Mouse (Mus musculus): ENCODE measurements around the gene Fam163a. TPM values are rescaled to one million over a fixed set of nuclear protein-coding genes. Genes with fewer than 3 reads are reported as not detected.

Gene Fam163a
- polyA plus RNA-seq, 1 experiment: 0.48 TPM

- 64% methylated on average over 4 of the region's 4 CpGs for WGBS
- no peak for DNase-seq (ENCODE audit: low read depth, low spot score)
Observed at GRCm38 (mm10) chr1:156091811-156092210, 113.0 kb downstream of the Fam163a start.

- WGBS: 62% methylated on average over 4 of the region's 4 CpGs
- DNase-seq (ENCODE audit: low read depth, low spot score): no peak
Observed at GRCm38 (mm10) chr1:156090042-156090441, 114.8 kb downstream of the Fam163a start.

GRCm38 (mm10) chr1:156089561-156089960, 115.3 kb downstream of the Fam163a start:
- 72% methylated on average over 8 of the region's 8 CpGs for WGBS
- no peak for DNase-seq (ENCODE audit: low read depth, low spot score)

- no peak for DNase-seq (ENCODE audit: low read depth, low spot score)
- WGBS: 70% methylated on average over 5 of the region's 5 CpGs
Observed at GRCm38 (mm10) chr1:156087586-156087985, 117.2 kb downstream of the Fam163a start.

GRCm38 (mm10) chr1:156085770-156086169, 119.1 kb downstream of the Fam163a start:
- 54% methylated on average over 5 of the region's 5 CpGs for WGBS
- peak; percentile 6 for DNase-seq (ENCODE audit: low read depth, low spot score)

- WGBS: 76% methylated on average over 3 of the region's 3 CpGs
- DNase-seq (ENCODE audit: low read depth, low spot score): no peak
Observed at GRCm38 (mm10) chr1:156084603-156085002, 120.2 kb downstream of the Fam163a start.

- 59% methylated on average over 3 of the region's 3 CpGs for WGBS
- no peak for DNase-seq (ENCODE audit: low read depth, low spot score)
Observed at GRCm38 (mm10) chr1:156077655-156078054, 127.2 kb downstream of the Fam163a start.

GRCm38 (mm10) chr1:156076474-156076873, 128.4 kb downstream of the Fam163a start:
- 53% methylated on average over 4 of the region's 4 CpGs for WGBS
- DNase-seq (ENCODE audit: low read depth, low spot score): no peak

- DNase-seq (ENCODE audit: low read depth, low spot score): no peak
- WGBS: 68% methylated on average over 8 of the region's 8 CpGs
Observed at GRCm38 (mm10) chr1:156074575-156074974, 130.3 kb downstream of the Fam163a start.

- DNase-seq (ENCODE audit: low read depth, low spot score): peak; percentile 24
- WGBS: 29% methylated on average over 15 of the region's 15 CpGs
Observed at GRCm38 (mm10) chr1:156073169-156073821, 131.5 kb downstream of the Fam163a start.

- WGBS: 74% methylated on average over 14 of the region's 14 CpGs
- DNase-seq (ENCODE audit: low read depth, low spot score): no peak
Observed at GRCm38 (mm10) chr1:156070106-156070505, 134.7 kb downstream of the Fam163a start.

GRCm38 (mm10) chr1:156066133-156066532, 138.7 kb downstream of the Fam163a start:
- DNase-seq (ENCODE audit: low read depth, low spot score): no peak
- WGBS: 49% methylated on average over 3 of the region's 3 CpGs

- DNase-seq (ENCODE audit: low read depth, low spot score): no peak
Observed at GRCm38 (mm10) chr1:156062193-156062592, 142.6 kb downstream of the Fam163a start.

GRCm38 (mm10) chr1:156058207-156058606, 146.6 kb downstream of the Fam163a start:
- 47% methylated on average over 2 of the region's 2 CpGs for WGBS
- DNase-seq (ENCODE audit: low read depth, low spot score): no peak

More at GRCm38 (mm10) chr1:156062193-156062592, 142.6 kb downstream of the Fam163a start:
- WGBS: 72% methylated on average over 4 of the region's 4 CpGs

- 69% methylated on average over 3 of the region's 3 CpGs for WGBS
- DNase-seq (ENCODE audit: low read depth, low spot score): no peak
Observed at GRCm38 (mm10) chr1:156046688-156047087, 158.1 kb downstream of the Fam163a start.

GRCm38 (mm10) chr1:156044211-156044611, 160.6 kb downstream of the Fam163a start:
- 13% methylated on average over 5 of the region's 5 CpGs for WGBS

GRCm38 (mm10) chr1:156043027-156043426, 161.8 kb downstream of the Fam163a start:
- 6% methylated on average over 4 of the region's 4 CpGs for WGBS
- DNase-seq (ENCODE audit: low read depth, low spot score): no peak

More at GRCm38 (mm10) chr1:156044211-156044611, 160.6 kb downstream of the Fam163a start:
- DNase-seq (ENCODE audit: low read depth, low spot score): no peak

- WGBS: 32% methylated on average over 5 of the region's 5 CpGs
- DNase-seq (ENCODE audit: low read depth, low spot score): no peak
Observed at GRCm38 (mm10) chr1:156042481-156042880, 162.3 kb downstream of the Fam163a start.

- no peak for DNase-seq (ENCODE audit: low read depth, low spot score)
- 9% methylated on average over 7 of the region's 7 CpGs for WGBS
Observed at GRCm38 (mm10) chr1:156041451-156042241, 163.2 kb downstream of the Fam163a start.

- under 1% methylated on average over 22 of the region's 22 CpGs for WGBS
- DNase-seq (ENCODE audit: low read depth, low spot score): no peak
Observed at GRCm38 (mm10) chr1:156040731-156041401, 164.0 kb downstream of the Fam163a start.

Data from large intestine, adult 2 months (tissue).